22 mouse cellular contexts compared by ENCODE assay signal in genomic region chrX:161952356-161952755, GRCm38 (mm10).
"Had no signal": no experiment of that assay in that cellular context is flagged by ENCODE, and none has a peak within 500 bp of the region (broad histone marks: within the 10 kb centered on the region; RNA-seq: fewer than 3 reads in every experiment).

No protein-coding gene starts in this region.

- ATAC-seq: liver, postnatal 0 days; lung, postnatal 0 days; midbrain, embryonic 15.5 days had no signal

- H3K4me1 ChIP-seq: limb, embryonic 12.5 days; limb, embryonic 15.5 days; midbrain, embryonic 12.5 days; neural tube, embryonic 12.5 days; neural tube, embryonic 15.5 days had no signal

- DNase-seq: kidney, adult 2 months; kidney, postnatal 10 days; kidney, postnatal 36 days; left cerebral cortex, postnatal 4 days; liver, postnatal 0 days; lung, embryonic 14.5 days; right cerebral cortex, adult 18-20 months; right cerebral cortex, postnatal 14 days; right cerebral cortex, postnatal 4 days; thymus, postnatal 25 days had no signal

- H3K9ac ChIP-seq: limb, embryonic 12.5 days; limb, embryonic 15.5 days; liver, embryonic 14.5 days; liver, postnatal 0 days; lung, embryonic 14.5 days; midbrain, embryonic 12.5 days; midbrain, embryonic 15.5 days; neural tube, embryonic 12.5 days; neural tube, embryonic 15.5 days had no signal

- H3K36me3 ChIP-seq: limb, embryonic 12.5 days; limb, embryonic 15.5 days; midbrain, embryonic 12.5 days; midbrain, embryonic 15.5 days; neural tube, embryonic 12.5 days; neural tube, embryonic 15.5 days had no signal

- H3K9me3 ChIP-seq: limb, embryonic 12.5 days; limb, embryonic 15.5 days; midbrain, embryonic 12.5 days; midbrain, embryonic 15.5 days; neural tube, embryonic 12.5 days; neural tube, embryonic 15.5 days had no signal

- H3K27ac ChIP-seq: left cerebral cortex, adult 2 months; limb, embryonic 12.5 days; limb, embryonic 15.5 days; liver, embryonic 14.5 days; macrophage; midbrain, embryonic 12.5 days; midbrain, embryonic 15.5 days; neural tube, embryonic 12.5 days; neural tube, embryonic 15.5 days; stomach, postnatal 0 days had no signal

- H3K27me3 ChIP-seq: neural tube, embryonic 12.5 days had no signal

- H3K4me2 ChIP-seq: limb, embryonic 12.5 days; limb, embryonic 15.5 days; liver, embryonic 11.5 days; lung, embryonic 14.5 days; midbrain, embryonic 12.5 days; midbrain, embryonic 15.5 days; neural tube, embryonic 12.5 days; neural tube, embryonic 15.5 days had no signal

- H3K4me3 ChIP-seq: left cerebral cortex, adult 2 months; limb, embryonic 12.5 days; limb, embryonic 15.5 days; midbrain, embryonic 12.5 days; midbrain, embryonic 15.5 days; neural tube, embryonic 12.5 days; neural tube, embryonic 15.5 days had no signal
